Mouse (Mus musculus) cerebellum, postnatal 25 days (tissue): ENCODE measurements around the gene Ugdh.
"Not testable (repeated sequence)": the region's sequence is repeated elsewhere in the genome, so short reads cannot be mapped to it uniquely, and the experiment has no call there.

Experiments
- DNase-seq, 2 experiments: peaks; one replicate each; pipeline ENCODE4 v3.0.0; 2021; ENCODE audit warnings: mixed read lengths in 2 of 2

Gene Ugdh

GRCm38 (mm10) chr5:65435806-65436561 lies at the start of gene Ugdh:
Gene Ugdh (minus strand): TSS chr5:65435949.
- peak; percentile 94 to 97 for DNase-seq

GRCm38 (mm10) chr5:65482996-65483395 lies 47.2 kb upstream of the Ugdh start:
- DNase-seq, result no peak

- no peak for DNase-seq
Measured at GRCm38 (mm10) chr5:65480511-65480910, 44.8 kb upstream of the Ugdh start.

- peak in 1 of 2 experiments; percentile 2 for DNase-seq
Measured at GRCm38 (mm10) chr5:65479681-65480445, 44.1 kb upstream of the Ugdh start.

GRCm38 (mm10) chr5:65478224-65478623 lies 42.5 kb upstream of the Ugdh start:
- DNase-seq, result peak in 1 of 2 experiments; percentile 63

- not testable (repeated sequence) for DNase-seq
Measured at GRCm38 (mm10) chr5:65476739-65477138, 41.0 kb upstream of the Ugdh start.

- DNase-seq, result no peak
Measured at GRCm38 (mm10) chr5:65475806-65476205, 40.1 kb upstream of the Ugdh start.

- DNase-seq, result peak; percentile 39 to 63
Measured at GRCm38 (mm10) chr5:65469766-65470165, 34.0 kb upstream of the Ugdh start.

- DNase-seq, result no peak
Measured at GRCm38 (mm10) chr5:65466911-65467310, 31.2 kb upstream of the Ugdh start.

GRCm38 (mm10) chr5:65460361-65460760 lies 24.6 kb upstream of the Ugdh start:
- DNase-seq, result peak in 1 of 2 experiments; percentile 25

- peak in 1 of 2 experiments; percentile 46 for DNase-seq
Measured at GRCm38 (mm10) chr5:65459454-65459853, 23.7 kb upstream of the Ugdh start.

- DNase-seq, result no peak
Measured at GRCm38 (mm10) chr5:65457846-65458245, 22.1 kb upstream of the Ugdh start.

GRCm38 (mm10) chr5:65457086-65457827 lies 21.5 kb upstream of the Ugdh start:
- no peak for DNase-seq

- no peak for DNase-seq
Measured at GRCm38 (mm10) chr5:65454771-65455170, 19.0 kb upstream of the Ugdh start.

GRCm38 (mm10) chr5:65448941-65449340 lies 13.2 kb upstream of the Ugdh start:
- no peak for DNase-seq

GRCm38 (mm10) chr5:65447826-65448225 lies 12.1 kb upstream of the Ugdh start:
- DNase-seq, result peak; percentile 86 to 91

GRCm38 (mm10) chr5:65446756-65447155 lies 11.0 kb upstream of the Ugdh start:
- no peak for DNase-seq

- peak in 1 of 2 experiments; percentile 43 for DNase-seq
Measured at GRCm38 (mm10) chr5:65444981-65445380, 9.2 kb upstream of the Ugdh start.

GRCm38 (mm10) chr5:65438041-65438440 lies 2.3 kb upstream of the Ugdh start:
- DNase-seq, result no peak

GRCm38 (mm10) chr5:65435363-65435805 lies 365 bp downstream of the Ugdh start:
- no peak for DNase-seq

GRCm38 (mm10) chr5:65434471-65435362 lies 1.0 kb downstream of the Ugdh start:
- no peak for DNase-seq

- DNase-seq, result no peak
Measured at GRCm38 (mm10) chr5:65429441-65429840, 6.3 kb downstream of the Ugdh start.
